Mouse (Mus musculus) embryonic stem cell, embryonic (primary cell): Measurements from ENCODE around the gene Atf4.

ENCODE experiments used
- CTCF ChIA-PET, 4 experiments: fragments of 300-600 bp in 2 of 4; fragments of 350-600 bp in 2 of 4; sonication (Branson Sonifier 250); formaldehyde crosslinking; loops; one replicate each; lab custom pipeline; 2022; ENCODE audit warnings: inconsistent platforms in 2 of 4; lab: Charles Lee
- POLR2A ChIA-PET, 4 experiments: fragments of 300-600 bp in 2 of 4; fragments of 350-600 bp in 2 of 4; sonication (Branson Sonifier 250); formaldehyde crosslinking; loops; one replicate each; lab custom pipeline; 2022; ENCODE audit warnings: antibody characterized with exemption in 4 of 4, inconsistent platforms in 1 of 4; lab: Charles Lee

Gene Atf4

GRCm38 (mm10) chr15:80254847-80255645 lies at the start of gene Atf4:
TSS of gene Atf4 (plus strand) at chr15:80255184.
- CTCF ChIA-PET, result interaction anchor here in 2 of 4 experiments (0.5 to 1.0 kb wide), 11 partner anchors 9 to 597 kb away, joined by 3 to 14 read pairs (median 3); partner anchors contain the start of genes Mief1 (in 2 of the 2), AC140267.1 (in 1 of the 2), Fam227a (in 1 of the 2) and Rps19bp1 (in 1 of the 2)
- POLR2A ChIA-PET, result interaction anchor here (0.5 to 10.4 kb wide), 238 partner anchors 8 to 1761 kb away, joined by 3 to 439 read pairs (median 4); partner anchors contain the start of genes Mief1 (in 4 of the 4), Rps19bp1 (in 4 of the 4), AC140267.1 (in 3 of the 4) and Tab1 (in 3 of the 4)

GRCm38 (mm10) chr15:80206057-80206565 lies 48.9 kb upstream of the Atf4 start:
- CTCF ChIA-PET, result interaction anchor here in 2 of 4 experiments (0.5 to 1.3 kb wide), 3 partner anchors 11 to 279 kb away, joined by 3 read pairs; no protein-coding TSS in a partner anchor

GRCm38 (mm10) chr15:80208446-80208845 lies 46.5 kb upstream of the Atf4 start:
- ChIA-PET POLR2A (interaction anchor here in 3 of 4 experiments (0.6 to 3.3 kb wide), 13 partner anchors 10 to 343 kb away, joined by 3 to 10 read pairs (median 4); partner anchors contain the start of genes Atf4 (in 1 of the 3), Mief1 (in 1 of the 3) and Rps19bp1 (in 1 of the 3)), CTCF (interaction anchor here in 2 of 4 experiments (0.7 to 1.0 kb wide), 4 partner anchors 8 to 190 kb away, joined by 3 to 4 read pairs (median 4); no protein-coding TSS in a partner anchor)

More at GRCm38 (mm10) chr15:80206057-80206565, 48.9 kb upstream of the Atf4 start:
- POLR2A ChIA-PET, result interaction anchor here in 2 of 4 experiments (0.8 to 4.2 kb wide), 9 partner anchors 13 to 100 kb away, joined by 3 to 20 read pairs (median 3); partner anchors contain the start of genes Atf4 (in 1 of the 2), Mgat3 (in 1 of the 2) and Mief1 (in 1 of the 2)

GRCm38 (mm10) chr15:80213688-80214087 lies 41.3 kb upstream of the Atf4 start:
- ChIA-PET POLR2A (interaction anchor here in 3 of 4 experiments (1.0 to 9.2 kb wide), 6 partner anchors 10 to 45 kb away, joined by 3 to 167 read pairs (median 6); partner anchors contain the start of genes Atf4 (in 2 of the 3) and Mgat3 (in 1 of the 3)), CTCF (interaction anchor here in 3 of 4 experiments (0.5 to 1.0 kb wide), 5 partner anchors 12 to 801 kb away, joined by 3 to 9 read pairs (median 3); no protein-coding TSS in a partner anchor)

GRCm38 (mm10) chr15:80215716-80216479 lies 39.1 kb upstream of the Atf4 start:
- CTCF ChIA-PET, result interaction anchor here (0.6 to 2.4 kb wide), 38 partner anchors 8 to 1492 kb away, joined by 3 to 27 read pairs (median 4); partner anchors contain the start of genes Mief1 (in 2 of the 4), Atf4 (in 1 of the 4), Rps19bp1 (in 1 of the 4) and Tnrc6b (in 1 of the 4)
- POLR2A ChIA-PET, result interaction anchor here in 3 of 4 experiments (0.5 to 9.2 kb wide), 30 partner anchors 8 to 1753 kb away, joined by 3 to 167 read pairs (median 4); partner anchors contain the start of genes Atf4 (in 3 of the 3), Mief1 (in 2 of the 3), AC140267.1 (in 1 of the 3) and Mgat3 (in 1 of the 3)

GRCm38 (mm10) chr15:80216480-80216820 lies 38.5 kb upstream of the Atf4 start:
- CTCF ChIA-PET, result interaction anchor here (0.7 to 2.4 kb wide), 33 partner anchors 8 to 1491 kb away, joined by 3 to 27 read pairs (median 4); partner anchors contain the start of genes Mief1 (in 2 of the 4), Atf4 (in 1 of the 4) and Rps19bp1 (in 1 of the 4)
- POLR2A ChIA-PET, result interaction anchor here in 3 of 4 experiments (0.7 to 9.2 kb wide), 25 partner anchors 8 to 145 kb away, joined by 3 to 167 read pairs (median 4); partner anchors contain the start of genes Atf4 (in 3 of the 3), AC140267.1 (in 1 of the 3), Mgat3 (in 1 of the 3) and Mief1 (in 1 of the 3)

- ChIA-PET CTCF (interaction anchor here (0.6 to 1.3 kb wide), 7 partner anchors 12 to 125 kb away, joined by 3 to 4 read pairs (median 3); no protein-coding TSS in a partner anchor), POLR2A (interaction anchor here in 3 of 4 experiments (0.6 to 9.2 kb wide), 17 partner anchors 9 to 1799 kb away, joined by 3 to 167 read pairs (median 6); partner anchors contain the start of genes Atf4 (in 3 of the 3), Mgat3 (in 1 of the 3), Mief1 (in 1 of the 3) and Syngr1 (in 1 of the 3))
Measured at GRCm38 (mm10) chr15:80217476-80217875, 37.5 kb upstream of the Atf4 start.

GRCm38 (mm10) chr15:80219211-80219610 lies 35.8 kb upstream of the Atf4 start:
- POLR2A ChIA-PET, result interaction anchor here (0.5 to 9.2 kb wide), 95 partner anchors 8 to 673 kb away, joined by 3 to 167 read pairs (median 5); partner anchors contain the start of genes Atf4 (in 3 of the 4), Mief1 (in 3 of the 4), Rps19bp1 (in 3 of the 4) and Mgat3 (in 2 of the 4)
- CTCF ChIA-PET, result interaction anchor here (0.6 to 2.6 kb wide), 15 partner anchors 9 to 714 kb away, joined by 3 to 13 read pairs (median 3); partner anchors contain the start of genes Kcnj4 (in 1 of the 4), Mief1 (in 1 of the 4) and Syngr1 (in 1 of the 4)

GRCm38 (mm10) chr15:80219705-80220657 lies 35.0 kb upstream of the Atf4 start:
- ChIA-PET CTCF (interaction anchor here (0.6 to 2.6 kb wide), 18 partner anchors 8 to 715 kb away, joined by 3 to 13 read pairs (median 4); partner anchors contain the start of genes Kcnj4 (in 1 of the 4), Mief1 (in 1 of the 4), Pdgfb (in 1 of the 4) and Syngr1 (in 1 of the 4)), POLR2A (interaction anchor here (0.5 to 9.2 kb wide), 108 partner anchors 8 to 673 kb away, joined by 3 to 167 read pairs (median 4); partner anchors contain the start of genes Atf4 (in 3 of the 4), Mief1 (in 3 of the 4), Rps19bp1 (in 3 of the 4) and Mgat3 (in 2 of the 4))

GRCm38 (mm10) chr15:80221031-80221430 lies 34.0 kb upstream of the Atf4 start:
- CTCF ChIA-PET, result interaction anchor here (0.5 to 2.6 kb wide), 10 partner anchors 12 to 1600 kb away, joined by 3 to 13 read pairs (median 4); partner anchors contain the start of genes Mief1 (in 1 of the 4) and Tab1 (in 1 of the 4)
- POLR2A ChIA-PET, result interaction anchor here in 3 of 4 experiments (0.7 to 9.2 kb wide), 20 partner anchors 8 to 318 kb away, joined by 3 to 167 read pairs (median 11); partner anchors contain the start of genes Atf4 (in 3 of the 3), Mgat3 (in 1 of the 3), Mief1 (in 1 of the 3) and Rpl3 (in 1 of the 3)

- ChIA-PET POLR2A (interaction anchor here in 3 of 4 experiments (0.5 to 2.2 kb wide), 14 partner anchors 10 to 143 kb away, joined by 3 to 34 read pairs (median 5); partner anchors contain the start of genes Atf4 (in 3 of the 3) and Mief1 (in 2 of the 3)), CTCF (interaction anchor here in 3 of 4 experiments (0.6 to 2.7 kb wide), 13 partner anchors 8 to 466 kb away, joined by 3 to 27 read pairs (median 8); partner anchors contain the start of genes Mief1 (in 1 of the 3), Rpl3 (in 1 of the 3) and Syngr1 (in 1 of the 3))
Measured at GRCm38 (mm10) chr15:80223751-80224150, 31.2 kb upstream of the Atf4 start.

- ChIA-PET CTCF (interaction anchor here (0.5 to 2.7 kb wide), 86 partner anchors 8 to 1162 kb away, joined by 3 to 27 read pairs (median 4); partner anchors contain the start of genes Mief1 (in 3 of the 4), Tab1 (in 2 of the 4), AC140267.1 (in 1 of the 4) and Ankrd54 (in 1 of the 4)), POLR2A (interaction anchor here (0.5 to 2.2 kb wide), 44 partner anchors 8 to 285 kb away, joined by 3 to 34 read pairs (median 5); partner anchors contain the start of genes Atf4 (in 3 of the 4), Mief1 (in 2 of the 4), AC140267.1 (in 1 of the 4) and Mgat3 (in 1 of the 4))
Measured at GRCm38 (mm10) chr15:80225208-80225607, 29.8 kb upstream of the Atf4 start.

GRCm38 (mm10) chr15:80225796-80226195 lies 29.2 kb upstream of the Atf4 start:
- CTCF ChIA-PET, result interaction anchor here (0.6 to 2.7 kb wide), 63 partner anchors 8 to 717 kb away, joined by 3 to 27 read pairs (median 4); partner anchors contain the start of genes Mief1 (in 3 of the 4), Tab1 (in 2 of the 4), AC140267.1 (in 1 of the 4) and Mgat3 (in 1 of the 4)
- POLR2A ChIA-PET, result interaction anchor here in 3 of 4 experiments (0.5 to 2.2 kb wide), 30 partner anchors 8 to 285 kb away, joined by 3 to 34 read pairs (median 5); partner anchors contain the start of genes Atf4 (in 3 of the 3), Mief1 (in 2 of the 3), Mgat3 (in 1 of the 3) and Rpl3 (in 1 of the 3)
